Mouse (Mus musculus) testis, adult 2 months (tissue): ENCODE measurements around the gene Nle1.

Source experiments
- CTCF ChIP-seq: fragments of 200-500 bp; IDR thresholded peaks from 2 replicates; pipeline ENCODE4 v1.5.1; 2012; ENCODE audit warnings: low read depth, mild to moderate bottlenecking, inconsistent platforms, low read length, moderate library complexity; ENCODE audit not compliant: control insufficient read depth, insufficient read depth, insufficient replicate concordance
- POLR2A ChIP-seq: fragments of 200-500 bp; IDR thresholded peaks from 2 replicates; pipeline ENCODE4 v1.6.1; 2012; ENCODE audit warnings: low read depth, mild to moderate bottlenecking, inconsistent platforms, low read length, moderate library complexity; ENCODE audit not compliant: control insufficient read depth

- TF ChIP-seq CTCF, result no peak
- TF ChIP-seq POLR2A, result no peak
Measured at GRCm38 (mm10) chr11:82862638-82863037, 45.6 kb downstream of the Nle1 start.
